Mouse (Mus musculus) embryonic fibroblast, embryonic 13.5 days (primary cell): ENCODE measurements around the gene Ctf1. TPM values are rescaled to one million over a fixed set of nuclear protein-coding genes. Genes with fewer than 3 reads are reported as not detected.

Experiments used
- H3K27ac ChIP-seq: 2 replicates; pipeline ENCODE4 v1.5.1; 2012; ENCODE audit warnings: low read length, control low read depth, inconsistent platforms; ENCODE audit not compliant: insufficient read depth
- H3K4me1 ChIP-seq: 2 replicates; pipeline ENCODE4 v1.6.1; 2011; ENCODE audit warnings: low read length; ENCODE audit not compliant: control insufficient read depth, insufficient read depth
- H3K4me3 ChIP-seq: 2 replicates; pipeline ENCODE4 v1.5.1; 2011; ENCODE audit warnings: mild to moderate bottlenecking, control low read depth, low read length; ENCODE audit not compliant: insufficient read depth
- CTCF ChIP-seq: IDR thresholded peaks from 2 replicates; pipeline ENCODE4 v1.5.1; 2011; ENCODE audit warnings: mild to moderate bottlenecking, control low read depth, low read length, moderate library complexity, borderline replicate concordance; ENCODE audit not compliant: insufficient read depth
- POLR2A ChIP-seq: IDR thresholded peaks from 2 replicates; pipeline ENCODE4 v1.6.1; 2011; ENCODE audit warnings: low read depth, mild to moderate bottlenecking, control low read depth, low read length, moderate library complexity
- polyA plus RNA-seq: library from polyadenylated mRNA; stranded (reverse); fragments of >200 nt; gene quantifications from 2 replicates; pipeline ENCODE4 v1.2.4, GENCODE M21; 2011; ENCODE audit warnings: low read depth; ENCODE audit not compliant: missing spikeins, insufficient read length

Ctf1 gene
- polyA plus RNA-seq, 1 experiment, result 27.8 TPM

- no peak overlapping the region for H3K27ac ChIP-seq
- no peak for TF ChIP-seq CTCF
- no peak for TF ChIP-seq POLR2A
- 0 out of 2 replicates have a peak, but pooled peaks cover 2% of the 10 kb centered on the region for H3K4me1 ChIP-seq
- H3K4me3 ChIP-seq, result peak overlapping the region; percentile 56
Observed at GRCm38 (mm10) chr7:127747559-127748234, 35.2 kb downstream of the Ctf1 start.

- Histone ChIP-seq H3K4me1 (0 out of 2 replicates have a peak, but pooled peaks cover 6% of the 10 kb centered on the region), H3K27ac (no peak overlapping the region)
- TF ChIP-seq POLR2A, result no peak
- no peak for TF ChIP-seq CTCF
Observed at GRCm38 (mm10) chr7:127748235-127748560, 35.7 kb downstream of the Ctf1 start.

GRCm38 (mm10) chr7:127750131-127751127 lies 37.9 kb downstream of the Ctf1 start:
- Histone ChIP-seq H3K4me1 (peaks cover 10% of the 10 kb centered on the region; the same call in 1 of the 2 replicates), H3K4me3 (no peak overlapping the region), H3K27ac (no peak overlapping the region)
- no peak for TF ChIP-seq CTCF
- TF ChIP-seq POLR2A, result no peak

More at GRCm38 (mm10) chr7:127748235-127748560, 35.7 kb downstream of the Ctf1 start:
- H3K4me3 ChIP-seq, result no peak overlapping the region

GRCm38 (mm10) chr7:127751619-127752018 lies 39.1 kb downstream of the Ctf1 start:
- Histone ChIP-seq H3K4me1 (peaks cover 10% of the 10 kb centered on the region; the same call in 1 of the 2 replicates), H3K4me3 (no peak overlapping the region), H3K27ac (no peak overlapping the region)
- no peak for TF ChIP-seq POLR2A
- no peak for TF ChIP-seq CTCF

- Histone ChIP-seq H3K4me1 (peaks cover 10% of the 10 kb centered on the region; the same call in 1 of the 2 replicates), H3K4me3 (no peak overlapping the region), H3K27ac (no peak overlapping the region)
- TF ChIP-seq CTCF (no peak), POLR2A (no peak)
Observed at GRCm38 (mm10) chr7:127752069-127752468, 39.5 kb downstream of the Ctf1 start.

GRCm38 (mm10) chr7:127753158-127753557 lies 40.6 kb downstream of the Ctf1 start:
- TF ChIP-seq CTCF (no peak), POLR2A (no peak)
- Histone ChIP-seq H3K4me3 (no peak overlapping the region), H3K27ac (no peak overlapping the region), H3K4me1 (peaks cover 8% of the 10 kb centered on the region; the same call in 1 of the 2 replicates)

- no peak overlapping the region for H3K4me3 ChIP-seq
- H3K27ac ChIP-seq, result no peak overlapping the region
Observed at GRCm38 (mm10) chr7:127753741-127754140, 41.2 kb downstream of the Ctf1 start.

GRCm38 (mm10) chr7:127759716-127760115 lies 47.2 kb downstream of the Ctf1 start:
- Histone ChIP-seq H3K4me3 (no peak overlapping the region), H3K27ac (no peak overlapping the region), H3K4me1 (peaks cover 7% of the 10 kb centered on the region)
- TF ChIP-seq POLR2A (no peak), CTCF (no peak)

More at GRCm38 (mm10) chr7:127753741-127754140, 41.2 kb downstream of the Ctf1 start:
- TF ChIP-seq POLR2A, result no peak
- no peak for TF ChIP-seq CTCF
- peaks cover 8% of the 10 kb centered on the region; the same call in 1 of the 2 replicates for H3K4me1 ChIP-seq

- Histone ChIP-seq H3K4me1 (peaks cover 7% of the 10 kb centered on the region), H3K4me3 (no peak overlapping the region), H3K27ac (no peak overlapping the region)
- TF ChIP-seq POLR2A, result no peak
- TF ChIP-seq CTCF, result no peak
Observed at GRCm38 (mm10) chr7:127760478-127760877, 47.9 kb downstream of the Ctf1 start.
